Mouse (Mus musculus): ENCODE measurements at regions not wholly inside any gene's neighbourhood (a gene's known extent, or its start where the extent isn't known, plus 50 kb on each side); places are given as distances from the start of the nearest gene placed in this dataset.

- 62% methylated on average over 10 of the region's 10 CpGs for WGBS
- Histone ChIP-seq H3K36me3 (no peaks in the 10 kb centered on the region), H3K9ac (no peak overlapping the region), H3K4me1 (peaks cover 20% of the 10 kb centered on the region), H3K27me3 (no peaks in the 10 kb centered on the region), H3K4me2 (no peak overlapping the region), H3K9me3 (no peaks in the 10 kb centered on the region), H3K4me3 (no peak overlapping the region), H3K27ac (no peak overlapping the region)
- no peak for ATAC-seq (ENCODE audit: insufficient number of reproducible peaks, insufficient read depth, low FRiP score, low TSS enrichment, low read depth)
Measured at GRCm38 (mm10) chr6:31321902-31322301, 76.6 kb upstream of the Mkln1 start.

- Histone ChIP-seq H3K36me3 (no peaks in the 10 kb centered on the region), H3K27me3 (no peaks in the 10 kb centered on the region), H3K4me3 (no peak overlapping the region), H3K4me1 (peaks cover 7% of the 10 kb centered on the region; the same call in 1 of the 2 replicates), H3K27ac (no peak overlapping the region), H3K9ac (no peak overlapping the region), H3K4me2 (no peak overlapping the region), H3K9me3 (no peaks in the 10 kb centered on the region)
- WGBS = 69% methylated on average over 9 of the region's 9 CpGs
- ATAC-seq (ENCODE audit: insufficient number of reproducible peaks, insufficient read depth, low FRiP score, low TSS enrichment, low read depth) = no peak
Measured at GRCm38 (mm10) chr6:31323228-31324190, 75.0 kb upstream of the Mkln1 start.

- WGBS = 50% methylated on average over 6 of the region's 6 CpGs
- no peak overlapping the region for H3K27ac ChIP-seq
- ATAC-seq (ENCODE audit: insufficient number of reproducible peaks, insufficient read depth, low FRiP score, low TSS enrichment, low read depth) = no peak
Measured at GRCm38 (mm10) chr6:31324717-31325116, 73.8 kb upstream of the Mkln1 start.

GRCm38 (mm10) chr6:31325621-31326020 lies 72.9 kb upstream of the Mkln1 start:
- H3K4me1 ChIP-seq = 0 out of 2 replicates have a peak, but pooled peaks cover 4% of the 10 kb centered on the region
- H3K9me3 ChIP-seq = no peaks in the 10 kb centered on the region
- no peak overlapping the region for H3K4me3 ChIP-seq
- H3K36me3 ChIP-seq = no peaks in the 10 kb centered on the region
- 80% methylated on average over 1 of the region's 1 CpGs for WGBS
- H3K9ac ChIP-seq = no peak overlapping the region
- ATAC-seq (ENCODE audit: insufficient number of reproducible peaks, insufficient read depth, low FRiP score, low TSS enrichment, low read depth) = no peak
- H3K27ac ChIP-seq = no peak overlapping the region
- no peaks in the 10 kb centered on the region for H3K27me3 ChIP-seq
- H3K4me2 ChIP-seq = no peak overlapping the region

More at GRCm38 (mm10) chr6:31324717-31325116, 73.8 kb upstream of the Mkln1 start:
- Histone ChIP-seq H3K27me3 (no peaks in the 10 kb centered on the region), H3K4me1 (0 out of 2 replicates have a peak, but pooled peaks cover 4% of the 10 kb centered on the region), H3K4me2 (no peak overlapping the region), H3K9me3 (no peaks in the 10 kb centered on the region), H3K36me3 (no peaks in the 10 kb centered on the region), H3K9ac (no peak overlapping the region), H3K4me3 (no peak overlapping the region)

GRCm38 (mm10) chr6:31330327-31330726 lies 68.2 kb upstream of the Mkln1 start:
- H3K4me2 ChIP-seq = no peak overlapping the region
- H3K9ac ChIP-seq = no peak overlapping the region
- no peaks in the 10 kb centered on the region for H3K36me3 ChIP-seq
- no peak overlapping the region for H3K4me3 ChIP-seq
- no peaks in the 10 kb centered on the region for H3K9me3 ChIP-seq
- no peaks in the 10 kb centered on the region for H3K4me1 ChIP-seq
- no peak overlapping the region for H3K27ac ChIP-seq
- ATAC-seq (ENCODE audit: insufficient number of reproducible peaks, insufficient read depth, low FRiP score, low TSS enrichment, low read depth) = no peak
- H3K27me3 ChIP-seq = no peaks in the 10 kb centered on the region
- WGBS = 78% methylated on average over 7 of the region's 7 CpGs

GRCm38 (mm10) chr6:31330868-31331267 lies 67.7 kb upstream of the Mkln1 start:
- H3K4me3 ChIP-seq = no peak overlapping the region
- peaks cover 2% of the 10 kb centered on the region for H3K4me1 ChIP-seq
- no peak overlapping the region for H3K9ac ChIP-seq
- no peak for ATAC-seq (ENCODE audit: insufficient number of reproducible peaks, insufficient read depth, low FRiP score, low TSS enrichment, low read depth)
- no peaks in the 10 kb centered on the region for H3K36me3 ChIP-seq
- no peaks in the 10 kb centered on the region for H3K9me3 ChIP-seq
- H3K27me3 ChIP-seq = no peaks in the 10 kb centered on the region
- no peak overlapping the region for H3K4me2 ChIP-seq
- WGBS = 83% methylated on average over 3 of the region's 3 CpGs
- no peak overlapping the region for H3K27ac ChIP-seq

GRCm38 (mm10) chr6:31332254-31332653 lies 66.3 kb upstream of the Mkln1 start:
- ATAC-seq (ENCODE audit: insufficient number of reproducible peaks, insufficient read depth, low FRiP score, low TSS enrichment, low read depth) = no peak
- Histone ChIP-seq H3K4me1 (peaks cover 8% of the 10 kb centered on the region), H3K4me3 (no peak overlapping the region), H3K9me3 (no peaks in the 10 kb centered on the region), H3K27me3 (no peaks in the 10 kb centered on the region), H3K9ac (no peak overlapping the region), H3K36me3 (no peaks in the 10 kb centered on the region), H3K27ac (no peak overlapping the region), H3K4me2 (no peak overlapping the region)
- WGBS = 81% methylated on average over 6 of the region's 6 CpGs

GRCm38 (mm10) chr6:31332714-31333113 lies 65.8 kb upstream of the Mkln1 start:
- Histone ChIP-seq H3K9ac (no peak overlapping the region), H3K4me1 (peaks cover 8% of the 10 kb centered on the region), H3K9me3 (no peaks in the 10 kb centered on the region), H3K27ac (no peak overlapping the region), H3K27me3 (no peaks in the 10 kb centered on the region), H3K4me2 (no peak overlapping the region), H3K36me3 (no peaks in the 10 kb centered on the region), H3K4me3 (no peak overlapping the region)
- WGBS = 77% methylated on average over 4 of the region's 4 CpGs
- no peak for ATAC-seq (ENCODE audit: insufficient number of reproducible peaks, insufficient read depth, low FRiP score, low TSS enrichment, low read depth)

GRCm38 (mm10) chr6:31333228-31333922 lies 65.2 kb upstream of the Mkln1 start:
- Histone ChIP-seq H3K4me3 (no peak overlapping the region), H3K9me3 (no peaks in the 10 kb centered on the region), H3K9ac (no peak overlapping the region), H3K4me1 (peaks cover 8% of the 10 kb centered on the region), H3K36me3 (no peaks in the 10 kb centered on the region), H3K4me2 (no peak overlapping the region), H3K27ac (no peak overlapping the region), H3K27me3 (no peaks in the 10 kb centered on the region)
- WGBS = 68% methylated on average over 16 of the region's 16 CpGs
- ATAC-seq (ENCODE audit: insufficient number of reproducible peaks, insufficient read depth, low FRiP score, low TSS enrichment, low read depth) = no peak

- no peak overlapping the region for H3K9ac ChIP-seq
- H3K4me3 ChIP-seq = no peak overlapping the region
- WGBS = 92% methylated on average over 4 of the region's 4 CpGs
- H3K27me3 ChIP-seq = no peaks in the 10 kb centered on the region
- no peak overlapping the region for H3K27ac ChIP-seq
- H3K36me3 ChIP-seq = no peaks in the 10 kb centered on the region
- ATAC-seq (ENCODE audit: insufficient number of reproducible peaks, insufficient read depth, low FRiP score, low TSS enrichment, low read depth) = no peak
- H3K4me1 ChIP-seq = peaks cover 9% of the 10 kb centered on the region
- no peaks in the 10 kb centered on the region for H3K9me3 ChIP-seq
- no peak overlapping the region for H3K4me2 ChIP-seq
Measured at GRCm38 (mm10) chr6:31334086-31334485, 64.4 kb upstream of the Mkln1 start.

- H3K9me3 ChIP-seq = no peaks in the 10 kb centered on the region
- H3K27me3 ChIP-seq = no peaks in the 10 kb centered on the region
- H3K4me2 ChIP-seq = no peak overlapping the region
- 44% methylated on average over 13 of the region's 13 CpGs for WGBS
- H3K4me3 ChIP-seq = no peak overlapping the region
- no peak overlapping the region for H3K27ac ChIP-seq
- H3K36me3 ChIP-seq = no peaks in the 10 kb centered on the region
- no peak overlapping the region for H3K9ac ChIP-seq
- H3K4me1 ChIP-seq = peaks cover 19% of the 10 kb centered on the region
- no peak for ATAC-seq (ENCODE audit: insufficient number of reproducible peaks, insufficient read depth, low FRiP score, low TSS enrichment, low read depth)
Measured at GRCm38 (mm10) chr6:31339122-31339947, 59.2 kb upstream of the Mkln1 start.
